Mouse (Mus musculus) neural tube, embryonic 10.5 days (tissue): ENCODE data around the gene Asgr2.
A peak's percentile ranks its signal among the peaks of the same experiment; 100 is the strongest.
"Not testable (repeated sequence)": the region's sequence is repeated elsewhere in the genome, so short reads cannot be mapped to it uniquely, and the experiment has no call there.

ENCODE experiments used
- DNase-seq: peaks from one replicate; pipeline ENCODE4 v3.0.0-alpha.2; 2017; ENCODE audit warnings: low spot score; ENCODE audit errors: extremely low spot score

The Asgr2 gene

GRCm38 (mm10) chr11:70084563-70084962 lies 7.9 kb upstream of the Asgr2 start:
- DNase-seq, result no peak

- DNase-seq, result no peak
Measured at GRCm38 (mm10) chr11:70097396-70097795, 5.0 kb downstream of the Asgr2 start.

DNA sequence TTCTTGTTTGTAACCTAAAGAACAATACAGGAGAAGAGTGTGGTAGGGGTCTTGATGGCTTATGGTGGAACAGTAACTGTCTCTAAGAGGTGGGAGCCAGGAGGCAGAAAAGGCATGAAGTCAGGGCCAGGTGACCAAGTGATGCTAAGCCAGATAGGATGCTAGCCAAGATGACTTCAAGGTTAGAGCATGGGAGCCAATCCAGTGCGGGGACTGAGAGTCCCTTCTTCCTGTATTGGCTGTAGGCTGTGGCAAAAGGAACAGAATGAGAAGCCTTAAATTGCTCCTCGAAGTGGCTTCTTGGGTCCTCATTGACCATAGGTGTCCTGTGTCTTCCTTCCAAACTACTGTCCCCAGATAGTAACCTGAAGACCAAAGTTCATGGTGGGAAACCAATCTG lies 6.7 kb downstream of the Asgr2 start:
- no peak for DNase-seq

DNA sequence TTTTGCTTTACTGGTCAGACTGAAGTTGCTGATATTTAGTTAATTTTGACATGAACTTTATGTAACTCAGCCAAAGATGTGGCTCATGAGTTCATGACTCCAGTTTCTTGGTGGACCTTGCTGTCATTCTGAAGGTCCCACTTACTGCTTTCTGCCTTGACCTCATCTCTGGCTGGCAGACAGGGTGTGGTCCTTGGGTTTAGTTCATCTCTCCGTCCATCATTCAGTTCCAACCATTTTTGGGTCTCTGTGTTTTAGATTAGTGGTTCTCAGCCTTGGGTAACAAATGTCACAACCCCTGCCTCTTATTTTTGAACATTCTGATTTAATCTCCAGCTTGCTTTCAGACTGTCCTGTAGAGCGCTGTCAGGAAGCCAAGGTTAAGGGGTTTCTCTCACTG lies 7.4 kb downstream of the Asgr2 start:
- no peak for DNase-seq

GRCm38 (mm10) chr11:70103701-70104315 lies 11.4 kb downstream of the Asgr2 start:
- no peak for DNase-seq

- DNase-seq, result no peak
Measured at GRCm38 (mm10) chr11:70107085-70107484, 14.6 kb downstream of the Asgr2 start.

GRCm38 (mm10) chr11:70110146-70110545 lies 17.7 kb downstream of the Asgr2 start:
- peak; percentile 17 for DNase-seq

GRCm38 (mm10) chr11:70114562-70114961 lies 22.1 kb downstream of the Asgr2 start:
- no peak for DNase-seq

GRCm38 (mm10) chr11:70115901-70116300 lies 23.5 kb downstream of the Asgr2 start:
- DNase-seq, result no peak

DNA sequence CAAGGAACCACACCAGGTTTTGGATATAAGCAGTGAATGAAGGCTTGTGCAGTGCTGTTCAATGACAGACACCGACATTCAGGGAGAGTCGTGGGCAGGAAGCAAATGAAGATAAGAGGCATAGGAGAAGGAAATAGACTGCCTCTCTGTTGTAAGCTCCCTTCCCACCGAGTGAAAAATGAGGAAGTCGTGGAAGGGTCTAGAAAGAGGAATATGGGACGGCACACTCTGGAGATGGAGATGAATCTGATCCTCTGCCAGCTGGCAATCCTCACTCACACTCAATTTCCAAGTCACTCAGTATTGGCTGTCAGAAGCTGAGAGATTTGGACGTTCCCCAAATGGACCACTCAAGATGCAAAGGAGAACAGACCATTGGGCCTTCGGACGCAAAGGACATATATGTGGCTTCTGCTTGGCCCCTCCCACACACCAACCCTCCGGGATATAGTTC lies 37.5 kb downstream of the Asgr2 start, which contains the start of gene Mgl2:
Gene Mgl2, plus strand, starts transcription at position 404 of the 454 bp plus-strand sequence.
- DNase-seq, result no peak

DNA sequence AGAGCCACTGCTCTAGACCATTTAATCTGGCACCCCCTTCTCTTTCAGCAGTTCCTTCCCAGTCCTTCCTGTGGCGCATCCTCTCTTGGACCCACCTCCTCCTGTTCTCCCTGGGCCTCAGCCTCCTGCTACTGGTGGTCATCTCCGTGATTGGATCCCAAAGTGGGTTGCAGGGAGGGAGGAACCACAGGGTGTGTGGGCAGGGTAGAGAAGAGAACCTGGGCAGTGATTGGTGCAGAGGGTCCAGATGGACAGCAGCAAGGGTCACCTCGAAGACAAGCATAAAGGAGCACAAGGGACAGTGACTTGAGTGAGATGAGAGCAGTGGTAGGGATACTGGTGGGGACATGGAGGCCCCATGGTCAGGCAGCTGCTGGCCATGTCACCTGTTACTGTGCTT lies 42.6 kb downstream of the Asgr2 start:
- not testable (repeated sequence) for DNase-seq

DNA sequence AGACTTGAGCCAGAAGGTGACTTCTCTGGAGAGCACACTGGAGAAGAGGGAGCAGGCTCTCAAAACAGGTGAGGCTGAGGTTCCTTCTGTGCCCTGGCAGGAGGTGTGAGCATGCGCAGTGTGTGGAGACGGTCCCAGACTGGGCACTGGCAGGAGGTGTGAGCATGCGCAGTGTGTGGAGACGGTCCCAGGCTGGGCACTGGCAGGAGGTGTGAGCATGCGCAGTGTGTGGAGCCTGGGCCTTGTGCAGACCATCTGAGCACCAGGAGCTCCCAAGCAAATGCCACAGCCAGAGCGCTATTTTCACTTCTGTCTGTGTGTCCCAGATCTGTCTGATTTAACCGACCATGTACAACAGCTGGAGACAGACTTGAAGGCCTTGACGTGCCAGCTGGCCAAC lies 43.5 kb downstream of the Asgr2 start:
- not testable (repeated sequence) for DNase-seq

- DNase-seq, result no peak
Measured at GRCm38 (mm10) chr11:70139171-70139570, 46.7 kb downstream of the Asgr2 start.

DNA sequence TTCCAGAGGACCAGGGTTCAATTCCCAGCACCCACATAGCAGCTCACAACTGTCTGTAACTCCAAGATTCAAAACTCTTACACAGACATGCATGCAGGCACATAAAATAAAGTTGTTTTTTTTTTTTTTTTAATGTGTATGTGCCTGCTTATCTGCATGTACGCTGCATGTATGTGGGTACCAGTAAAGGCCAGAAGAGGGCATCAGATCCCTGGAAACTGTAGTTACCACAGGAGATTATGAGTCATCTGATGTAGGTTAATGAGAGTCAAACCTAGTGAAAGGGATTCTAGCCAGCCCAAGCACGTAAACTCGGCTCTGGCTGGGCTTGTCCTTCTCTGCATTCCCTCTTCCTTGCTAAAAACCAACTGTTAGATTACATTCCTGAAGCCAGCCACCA lies 58.6 kb downstream of the Asgr2 start:
- no peak for DNase-seq
